Mouse (Mus musculus) ES-CJ7 (cell line): ENCODE measurements around the gene Olfr380.

Experiments used
- DNase-seq: peaks from one replicate; pipeline ENCODE4 v3.0.0; 2011; ENCODE audit warnings: low read depth, low spot score

The Olfr380 gene

DNA sequence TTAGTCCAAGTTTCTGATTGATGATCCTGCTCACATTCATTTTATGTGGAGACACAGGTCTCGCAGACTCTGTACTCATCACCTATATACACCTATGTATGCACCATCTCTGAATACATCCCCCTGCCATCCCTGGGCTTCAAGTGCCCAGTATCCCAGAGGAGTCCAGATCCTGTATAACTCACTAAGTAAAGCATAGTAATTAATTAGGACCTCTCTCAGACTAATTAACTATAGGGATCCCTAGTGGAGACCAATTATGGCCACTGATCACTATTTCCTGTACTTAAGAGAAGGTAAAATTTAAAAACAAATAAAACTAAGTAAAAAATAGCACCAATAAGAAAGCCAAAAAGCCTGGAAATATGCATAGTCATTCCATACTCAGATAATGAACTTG, at the start of gene Olfr380:
Gene Olfr380 (minus strand): TSS at position 101 of the 400 bp plus-strand sequence.
- DNase-seq = no peak

- DNase-seq = no peak
Measured at GRCm38 (mm10) chr11:73491503-73491902, 34.2 kb upstream of the Olfr380 start, which contains the start of gene Olfr381. TSS of gene Olfr381 (minus strand) at chr11:73491603.

DNA sequence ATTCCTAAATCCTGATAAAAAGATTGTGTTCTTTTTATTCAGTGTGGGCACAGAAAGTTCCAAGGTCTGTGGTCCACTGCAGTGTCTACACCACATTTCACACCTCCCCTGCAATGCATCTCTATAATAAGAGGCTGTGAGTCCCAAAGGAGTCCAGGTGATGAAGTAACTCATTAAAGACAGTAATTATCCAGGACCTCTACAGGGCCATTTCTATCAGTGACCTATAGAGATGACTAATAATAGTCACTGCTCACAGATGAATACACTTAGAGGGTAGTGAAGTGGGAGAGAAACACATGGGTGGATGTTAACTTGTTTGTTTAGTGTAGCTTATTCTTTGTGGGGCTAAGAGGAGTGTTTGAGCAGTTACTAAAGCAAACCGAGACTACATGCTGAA, 28.9 kb downstream of the Olfr380 start, which contains the start of gene Olfr378:
Gene Olfr378 (minus strand): TSS at position 101 of the 400 bp plus-strand sequence.
- DNase-seq = no peak
